Mouse (Mus musculus) gastrocnemius, postnatal 4 days (tissue): ENCODE results near the gene Zfp811. TPM values are rescaled to one million over a fixed set of nuclear protein-coding genes. Genes with fewer than 3 reads are reported as not detected.
"Not testable (repeated sequence)": the region's sequence is repeated elsewhere in the genome, so short reads cannot be mapped to it uniquely, and the experiment has no call there.

Experiments used
- DNase-seq, 2 experiments: peaks; one replicate each; pipeline ENCODE4 v3.0.0; 2021 to 2022; ENCODE audit warnings: low spot score in 2 of 2, mixed read lengths in 2 of 2
- long read RNA-seq, 2 experiments: library from polyadenylated mRNA; stranded (forward); transcript quantifications; one replicate each; pipeline ENCODE4 v2.0.0; 2021
- total RNA-seq, 2 experiments: library from RNA; stranded (reverse); gene quantifications; 2 replicates each; pipeline ENCODE4 v1.2.3; 2021

Zfp811 gene
- 1 to 10 TPM in 1 of 2 experiments, under 1 TPM in 1; 0.73 to 1.2 TPM for total RNA-seq
- long read RNA-seq, experiment 1, partial matches to known transcripts, result 0 of 1 reads
- long read RNA-seq, experiment 1, other reads (novel, unspliced or antisense), result 1 of 1 reads
- long read RNA-seq, experiment 2, result 0 reads

DNA sequence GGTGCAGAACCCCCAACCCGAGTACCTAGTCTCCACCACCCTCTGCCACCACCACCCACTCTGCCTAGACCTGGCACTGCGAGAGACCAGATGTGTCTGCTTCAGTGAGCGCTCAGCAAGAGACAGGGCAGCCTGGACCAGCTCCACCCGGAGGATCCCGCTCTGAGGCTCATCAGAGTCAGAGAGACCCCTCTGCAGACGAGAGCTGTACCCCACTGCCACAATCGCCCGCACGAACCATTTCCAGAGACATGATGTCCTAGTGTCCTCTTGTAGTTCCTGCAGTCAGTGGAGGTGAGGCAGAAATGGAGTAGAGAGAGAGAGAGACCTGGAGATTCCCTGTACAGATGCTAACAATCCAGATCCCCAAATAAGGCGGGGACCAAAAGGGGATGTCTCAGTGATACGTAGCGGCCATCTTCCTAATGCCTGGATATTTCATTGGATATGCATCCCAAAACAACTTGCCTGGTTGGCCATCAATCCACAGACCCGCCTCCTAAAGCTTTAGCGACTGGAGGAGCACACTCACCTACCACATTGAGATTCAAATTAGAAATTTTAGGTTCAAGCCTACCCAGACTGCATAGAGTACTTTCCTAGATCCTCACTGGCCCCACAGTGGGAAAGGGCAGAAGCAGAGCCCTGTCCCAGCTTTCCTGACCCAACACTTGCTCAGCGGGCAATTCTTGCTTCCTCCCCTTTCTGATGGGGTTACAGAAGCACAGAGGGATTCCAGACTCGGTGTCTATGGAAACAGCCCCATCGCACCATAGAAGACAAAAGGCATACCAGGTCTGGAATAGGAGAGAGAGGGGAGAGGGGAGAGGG, at the start of gene Zfp811:
Zfp811 (minus strand) TSS at position 388 of the 831 bp plus-strand sequence.
- DNase-seq, result peak in 1 of 2 experiments; percentile 31

DNA sequence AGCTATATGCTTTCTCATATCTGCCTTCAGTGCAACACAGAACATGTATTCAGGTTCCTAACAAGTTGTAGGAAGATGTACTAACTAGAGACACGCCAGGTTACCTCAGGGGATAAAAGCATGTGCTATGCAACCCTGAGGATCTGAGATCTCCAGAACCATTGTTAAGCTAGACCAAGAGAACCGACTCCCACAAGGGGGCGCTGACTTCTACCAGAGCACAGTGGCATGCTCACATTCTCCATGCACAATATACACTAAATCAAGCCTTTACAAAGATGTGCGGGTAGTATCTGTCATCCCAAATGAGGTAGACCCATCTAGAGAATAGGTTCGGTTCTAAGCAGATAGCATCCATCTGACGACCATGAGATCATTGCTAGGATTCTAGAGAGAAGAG, 47.0 kb upstream of the Zfp811 start:
- DNase-seq, result not testable (repeated sequence)

DNA sequence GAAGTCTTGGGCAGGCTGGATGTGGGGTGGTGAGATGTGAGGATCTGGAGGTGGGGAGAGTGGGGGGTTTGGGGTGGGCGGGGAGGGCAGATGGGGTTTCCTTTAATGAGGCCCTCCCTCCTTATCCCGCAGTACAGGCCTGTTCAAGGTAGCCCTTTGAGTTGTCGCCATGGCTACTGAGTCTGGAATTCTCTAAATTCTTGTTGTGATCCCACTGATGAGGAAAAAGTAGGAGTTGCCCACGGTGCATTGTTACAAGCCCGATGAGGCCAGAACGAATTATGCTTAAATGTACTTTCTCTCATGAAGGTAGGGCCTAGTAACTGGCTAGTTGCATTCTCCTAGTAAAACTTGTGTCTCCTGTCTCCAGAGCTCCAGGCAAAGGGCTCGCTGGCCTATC, 41.9 kb upstream of the Zfp811 start:
- no peak for DNase-seq

DNA sequence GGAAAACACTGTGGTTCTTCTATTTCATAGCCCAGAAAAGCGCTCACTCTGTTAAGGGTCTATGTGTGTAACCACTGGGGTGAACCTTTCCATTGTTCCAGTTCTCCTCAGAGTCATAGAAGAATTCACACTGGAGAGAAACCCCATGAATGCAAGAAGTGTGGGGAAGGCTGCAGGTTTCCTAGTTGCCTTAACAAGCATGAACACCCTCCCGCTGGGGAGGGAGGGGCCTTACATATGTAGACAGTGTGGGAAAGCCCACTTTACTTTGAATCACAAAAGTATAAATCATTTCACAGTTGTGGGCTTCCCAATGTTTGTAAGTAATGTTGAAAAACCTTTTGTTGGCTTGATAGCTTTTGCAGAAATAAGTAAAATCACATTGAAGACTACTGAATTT, 31.7 kb upstream of the Zfp811 start:
- no peak for DNase-seq

GRCm38 (mm10) chr17:32839083-32839802, 29.5 kb upstream of the Zfp811 start:
- DNase-seq, result no peak

DNA sequence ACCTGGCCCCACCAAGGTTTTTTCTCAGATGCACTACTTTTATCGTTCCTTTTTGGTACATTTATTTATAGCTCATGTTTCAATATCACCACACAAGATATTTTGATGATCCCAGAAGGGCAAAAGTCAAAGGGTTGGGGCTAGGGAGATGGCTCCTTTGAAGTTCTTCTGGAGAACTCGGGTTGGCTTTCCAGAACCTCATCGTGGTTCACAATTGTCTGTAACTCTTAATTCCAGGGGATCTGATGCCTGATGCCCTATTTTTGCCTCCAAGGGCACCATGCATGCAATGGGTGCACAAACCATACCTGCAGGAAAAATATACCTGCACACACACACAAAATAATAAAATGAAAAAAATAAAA, 20.7 kb upstream of the Zfp811 start:
- DNase-seq, result no peak

DNA sequence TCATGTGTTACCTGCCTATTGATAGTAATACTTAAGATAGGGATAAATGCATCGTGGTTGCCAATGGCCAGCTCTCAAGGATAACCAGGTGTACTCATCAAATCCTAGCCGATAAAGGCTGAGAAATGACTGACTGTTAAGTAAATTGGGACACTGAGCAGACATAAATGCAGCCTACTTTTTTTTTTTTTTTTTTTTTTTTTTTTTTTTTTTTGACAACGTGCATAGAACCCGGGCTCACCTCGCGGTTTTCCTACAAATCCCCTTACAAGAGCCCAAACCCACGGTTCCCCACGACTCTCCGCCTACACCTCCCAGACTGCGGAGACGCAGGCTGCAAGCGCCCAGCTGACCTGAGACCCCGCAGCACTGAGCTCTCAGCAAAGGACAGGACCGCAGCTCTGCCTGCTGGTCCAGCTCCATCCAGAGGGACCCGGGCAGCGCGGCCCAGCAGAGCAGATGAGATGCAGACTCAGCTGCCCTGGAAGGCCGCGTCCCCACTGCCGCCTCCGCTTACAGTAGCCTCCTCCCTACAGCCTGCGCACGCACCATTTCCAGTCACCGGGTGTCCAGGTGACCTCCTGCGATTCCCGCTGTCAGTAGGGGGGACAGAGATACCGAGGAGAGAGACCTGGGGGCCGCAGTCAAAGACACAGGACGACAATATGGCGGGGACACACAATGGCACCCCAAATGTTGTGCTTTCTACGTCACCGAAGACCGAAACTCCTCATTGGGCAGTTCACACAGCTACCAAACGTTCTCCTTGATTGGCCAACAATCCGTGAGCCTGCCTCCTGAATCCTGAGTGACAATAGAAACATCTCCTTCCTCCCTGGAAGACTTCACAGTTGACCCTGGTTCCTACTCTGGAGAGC, 20.0 kb upstream of the Zfp811 start, which contains the start of gene Zfp799:
Zfp799 (minus strand) TSS at position 722 of the 878 bp plus-strand sequence.
- DNase-seq, result peak; percentile 17 to 62

DNA sequence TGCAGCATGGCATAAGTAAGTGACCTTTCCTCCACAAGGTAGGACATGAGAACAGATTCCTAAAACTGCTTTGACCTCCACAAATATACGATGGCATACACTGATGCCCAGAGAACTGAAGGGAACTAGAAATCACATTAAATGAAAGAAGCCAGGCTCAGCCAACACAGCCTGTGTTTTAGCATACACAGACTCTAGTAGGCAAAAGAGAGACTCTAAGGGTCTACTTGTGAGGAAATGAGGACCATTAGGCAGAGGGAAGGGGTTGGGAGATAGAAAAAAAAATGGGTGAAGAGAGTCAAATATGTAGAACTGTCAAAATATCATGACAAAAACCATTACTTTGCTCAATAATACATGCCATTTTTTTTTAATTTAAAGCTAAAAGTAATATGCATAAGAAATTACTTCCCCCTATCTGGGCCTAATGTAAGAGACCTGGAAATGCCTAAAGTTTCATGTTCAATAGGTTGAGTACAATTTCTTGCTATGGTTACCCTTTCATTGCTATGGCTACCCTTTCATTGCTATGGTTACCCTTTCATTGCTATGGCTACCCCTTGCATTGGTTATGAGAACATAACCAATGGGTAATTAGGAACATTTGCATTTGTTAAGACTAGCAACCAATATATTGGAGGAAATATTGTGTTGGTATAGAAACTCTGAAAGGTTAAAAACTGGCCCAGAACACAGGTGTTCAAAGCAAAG, 6.5 kb upstream of the Zfp811 start:
- no peak for DNase-seq

DNA sequence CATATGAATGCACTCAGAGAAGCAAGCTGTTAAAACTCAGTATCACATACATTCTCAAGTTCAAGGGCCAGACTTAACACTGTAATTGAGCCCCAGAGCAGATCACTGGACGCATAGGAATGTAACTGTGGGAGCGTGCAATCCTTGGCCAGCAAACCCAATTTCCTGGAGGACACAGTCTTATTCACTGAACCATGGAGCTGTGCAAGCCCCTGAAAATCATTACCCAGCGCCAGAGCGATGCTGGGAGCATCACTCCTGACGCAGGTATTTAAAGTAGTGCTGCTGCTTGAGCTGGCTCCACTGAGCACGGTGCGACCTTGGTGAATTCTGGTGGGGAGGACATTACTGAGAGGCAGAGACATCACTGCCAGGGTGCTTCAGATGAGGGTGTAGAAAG, 4.4 kb upstream of the Zfp811 start:
- no peak for DNase-seq

DNA sequence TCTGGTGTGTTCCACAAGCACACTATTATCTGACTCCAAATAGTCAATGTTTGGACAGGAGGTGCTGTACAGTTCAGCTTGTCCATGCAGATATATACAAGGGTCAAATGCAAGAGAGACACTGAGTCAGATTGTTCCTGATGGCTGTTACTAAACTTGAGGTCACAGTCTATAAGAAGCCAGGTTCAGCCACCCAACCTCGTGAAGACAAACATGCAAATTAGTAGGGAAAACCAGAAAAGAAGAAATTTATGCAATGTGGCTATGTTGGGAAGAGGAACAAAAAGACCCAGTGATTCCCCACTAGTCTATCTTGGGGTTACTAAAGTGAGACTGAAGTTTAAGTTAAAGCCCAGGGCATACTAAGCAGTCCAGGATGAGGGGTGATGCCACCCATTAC, 917 bp upstream of the Zfp811 start:
- no peak for DNase-seq

GRCm38 (mm10) chr17:32808921-32809320, 810 bp downstream of the Zfp811 start:
- no peak for DNase-seq

GRCm38 (mm10) chr17:32789244-32789643, 20.5 kb downstream of the Zfp811 start:
- no peak for DNase-seq

- no peak for DNase-seq
Observed at GRCm38 (mm10) chr17:32788576-32788975, 21.2 kb downstream of the Zfp811 start.

DNA sequence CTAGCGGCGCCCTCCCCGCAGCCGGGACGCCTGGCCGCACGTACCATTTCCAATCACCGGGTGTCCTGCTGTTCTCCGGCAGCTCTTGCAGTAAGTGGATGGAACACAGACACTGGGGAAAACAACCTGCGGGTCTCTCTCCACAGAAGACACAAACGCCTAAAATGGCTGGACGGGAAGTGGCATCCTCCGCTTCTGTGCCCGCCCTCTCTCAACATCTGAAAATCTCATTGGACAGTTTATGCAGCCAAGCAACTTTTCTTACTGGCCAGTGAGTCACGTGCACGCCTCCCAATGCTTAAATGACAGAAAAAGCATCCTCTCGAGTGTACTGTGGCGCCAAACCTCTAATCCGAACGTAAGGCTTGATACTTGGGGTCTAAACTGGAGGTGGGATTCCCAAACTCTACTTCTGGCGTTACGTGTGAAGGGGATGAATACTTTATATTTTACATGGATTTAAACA, 21.6 kb downstream of the Zfp811 start, which contains the start of gene Zfp871:
Zfp871 (minus strand) TSS at position 194 of the 466 bp plus-strand sequence.
- DNase-seq, result peak; percentile 55 to 78

- peak in 1 of 2 experiments; percentile 56 for DNase-seq
Observed at GRCm38 (mm10) chr17:32787436-32788093, 22.2 kb downstream of the Zfp811 start.

DNA sequence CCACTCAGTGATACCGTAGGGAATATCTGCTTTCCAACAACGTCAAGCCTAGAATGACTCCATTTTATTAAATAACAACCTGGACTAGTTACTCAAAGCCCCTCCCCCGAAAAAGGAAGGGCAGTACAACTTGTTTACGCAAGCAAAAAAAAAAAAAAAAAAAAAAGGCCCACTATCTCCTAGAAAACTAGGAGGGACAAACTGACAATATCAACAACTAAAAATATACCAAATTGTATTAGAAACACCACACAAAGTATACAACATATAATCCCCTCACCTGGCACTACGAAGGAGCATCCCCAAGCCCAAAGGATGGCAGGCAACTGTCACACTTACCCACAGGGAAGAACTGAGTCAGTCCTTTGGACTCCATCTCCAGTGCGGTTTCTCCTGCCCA, 22.8 kb downstream of the Zfp811 start:
- DNase-seq, result no peak

GRCm38 (mm10) chr17:32785656-32786055, 24.1 kb downstream of the Zfp811 start:
- no peak for DNase-seq

- DNase-seq, result no peak
Observed at GRCm38 (mm10) chr17:32777564-32777963, 32.2 kb downstream of the Zfp811 start.

GRCm38 (mm10) chr17:32771213-32771612, 38.5 kb downstream of the Zfp811 start:
- DNase-seq, result no peak

DNA sequence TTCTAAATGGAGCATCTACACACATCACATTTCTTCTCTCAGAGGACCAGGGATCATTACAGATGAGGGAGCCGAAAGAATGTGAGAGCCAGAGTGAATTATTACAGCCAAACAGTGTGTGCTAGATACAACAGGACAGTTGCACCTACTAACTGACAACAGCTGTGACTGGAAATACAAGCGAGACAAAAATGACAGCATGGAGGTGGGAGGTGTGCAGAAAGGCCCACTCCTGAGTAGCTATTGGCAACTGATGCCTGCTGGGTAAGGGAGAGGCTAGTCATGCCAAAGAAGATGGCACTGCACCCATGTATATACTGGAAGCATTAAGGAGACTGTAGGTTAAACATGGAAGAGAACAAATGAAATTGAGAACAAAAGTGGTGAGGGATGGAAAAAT, 43.3 kb downstream of the Zfp811 start:
- no peak for DNase-seq
